In genomic region chr13:63359393-63359792, GRCm38 (mm10) we compare ENCODE assay signal across 24 mouse cellular contexts.
"Had no signal": no experiment of that assay in that cellular context is flagged by ENCODE, and none has a peak within 500 bp of the region (broad histone marks: within the 10 kb centered on the region; RNA-seq: fewer than 3 reads in every experiment).

No protein-coding gene starts in this region.

- H3K36me3 ChIP-seq: heart, embryonic 10.5 days; heart, embryonic 12.5 days; hindbrain, embryonic 10.5 days; hindbrain, embryonic 12.5 days; intestine, embryonic 15.5 days; limb, embryonic 10.5 days; limb, embryonic 12.5 days had no signal

- H3K27me3 ChIP-seq: heart, embryonic 12.5 days; hindbrain, embryonic 12.5 days; intestine, embryonic 15.5 days; limb, embryonic 12.5 days had no signal

- H3K4me1 ChIP-seq: hindbrain, embryonic 10.5 days; hindbrain, embryonic 12.5 days; intestine, embryonic 15.5 days had no signal

- H3K4me3 ChIP-seq: gastrocnemius, adult 2 months; heart, adult 2 months; heart, embryonic 10.5 days; heart, embryonic 12.5 days; hindbrain, embryonic 10.5 days; hindbrain, embryonic 12.5 days; intestine, embryonic 15.5 days; layer of hippocampus, adult 2 months; left cerebral cortex, adult 2 months; limb, embryonic 10.5 days; limb, embryonic 12.5 days had no signal

- H3K4me2 ChIP-seq: heart, embryonic 12.5 days; hindbrain, embryonic 12.5 days; hindbrain, embryonic 14.5 days; intestine, embryonic 15.5 days; limb, embryonic 12.5 days had no signal

- H3K9ac ChIP-seq: heart, embryonic 12.5 days; hindbrain, embryonic 12.5 days; hindbrain, embryonic 14.5 days; intestine, embryonic 15.5 days; limb, embryonic 12.5 days had no signal

- ATAC-seq: forebrain, embryonic 16.5 days; hindbrain, embryonic 16.5 days; inflammation-experienced regulatory T-cells, adult 6 months; intestine, embryonic 15.5 days; intestine, postnatal 0 days had no signal

- DNase-seq: gastrocnemius, adult 2 months; gastrocnemius, postnatal 10 days; gastrocnemius, postnatal 25 days; heart, adult 2 months; heart, postnatal 10 days; heart, postnatal 4 days; kidney, adult 18-20 months; kidney, adult 8-10 months; kidney, postnatal 14 days; kidney, postnatal 36 days had no signal

- H3K9me3 ChIP-seq: heart, embryonic 10.5 days; heart, embryonic 12.5 days; hindbrain, embryonic 10.5 days; hindbrain, embryonic 12.5 days; intestine, embryonic 15.5 days; limb, embryonic 10.5 days; limb, embryonic 12.5 days had no signal

- H3K27ac ChIP-seq: gastrocnemius, adult 2 months; heart, adult 2 months; heart, embryonic 10.5 days; hindbrain, embryonic 10.5 days; hindbrain, embryonic 12.5 days; hindbrain, embryonic 14.5 days; intestine, embryonic 15.5 days; layer of hippocampus, adult 2 months; left cerebral cortex, adult 2 months; limb, embryonic 10.5 days; limb, embryonic 12.5 days had no signal
